Mouse (Mus musculus) left cerebral cortex, adult 18-20 months (tissue): ENCODE data around the gene Ankzf1. TPM values are rescaled to one million over a fixed set of nuclear protein-coding genes. Genes with fewer than 3 reads are reported as not detected.

Source experiments
- microRNA-seq, 2 experiments: library from miRNA; unstranded; fragments of <30 nt; microRNA quantifications; one replicate each; pipeline ENCODE4 v1.2.0; 2021
- total RNA-seq, 2 experiments: library from RNA; stranded (reverse); gene quantifications; 2 replicates each; pipeline ENCODE4 v1.2.3; 2021

The Ankzf1 gene
- total RNA-seq, 2 experiments from 2014 or later, result 24.4 to 27.0 TPM

Small RNA genes within 50 kb of the gene (microRNA-seq; reads per million reads assigned to microRNA genes)
- 0 reads per million in 2 experiments for gene Gm27943

Other genes with a start within 250 kb of the Ankzf1 start
- gene Ihh, start 240.5 kb upstream of the Ankzf1 start, total RNA-seq, result under 1 TPM; 0.30 to 0.72 TPM
- 1 to 10 TPM; 1.8 to 2.4 TPM for gene Nhej1, start 67.0 kb upstream of the Ankzf1 start, total RNA-seq
- gene Slc23a3, start 58.3 kb upstream of the Ankzf1 start, total RNA-seq, result 1 to 10 TPM; 2.0 to 3.9 TPM
- 10 to 100 TPM; 31.1 to 35.2 TPM for gene Cnppd1, start 49.4 kb upstream of the Ankzf1 start, total RNA-seq
- gene Retreg2, start 49.4 kb upstream of the Ankzf1 start, total RNA-seq, result 100 to 1,000 TPM; 210 to 215 TPM
- gene Zfand2b, start 23.5 kb upstream of the Ankzf1 start, total RNA-seq, result 10 to 100 TPM; 26.3 to 29.1 TPM
- 10 to 100 TPM; 20.4 to 22.2 TPM for gene Abcb6, start 11.8 kb upstream of the Ankzf1 start, total RNA-seq
- gene Atg9a, start within 50 bp of the Ankzf1 start, total RNA-seq, result 100 to 1,000 TPM; 124 to 125 TPM
- gene Glb1l, start 18.7 kb downstream of the Ankzf1 start, total RNA-seq, result 10 to 100 TPM; 10.8 to 12.2 TPM
- gene Stk16, start 18.7 kb downstream of the Ankzf1 start, total RNA-seq, result 10 to 100 TPM; 86.2 to 89.3 TPM
- 100 to 1,000 TPM; 630 to 703 TPM for gene Tuba4a, start 27.7 kb downstream of the Ankzf1 start, total RNA-seq
- not detected for gene A630095N17Rik, start 40.0 kb downstream of the Ankzf1 start, total RNA-seq
- 100 to 1,000 TPM; 107 to 116 TPM for gene Dnajb2, start 44.3 kb downstream of the Ankzf1 start, total RNA-seq
- 100 to 1,000 TPM; 480 to 486 TPM for gene Ptprn, start 72.4 kb downstream of the Ankzf1 start, total RNA-seq
- gene Resp18, start 86.3 kb downstream of the Ankzf1 start, total RNA-seq, result 100 to 1,000 TPM; 169 to 185 TPM
- 10 to 100 TPM; 56.5 to 57.4 TPM for gene Dnpep, start 125.8 kb downstream of the Ankzf1 start, total RNA-seq
- gene Des, start 168.2 kb downstream of the Ankzf1 start, total RNA-seq, result under 1 TPM; 0.88 to 0.91 TPM
- gene Speg, start 183.1 kb downstream of the Ankzf1 start, total RNA-seq, result 100 to 1,000 TPM; 181 to 191 TPM
- gene Gmppa, start 243.8 kb downstream of the Ankzf1 start, total RNA-seq, result 10 to 100 TPM; 67.1 to 70.4 TPM